Mouse (Mus musculus): ENCODE measurements around the gene Zgpat. TPM values are rescaled to one million over a fixed set of nuclear protein-coding genes. Genes with fewer than 3 reads are reported as not detected.

Zgpat gene
- total RNA-seq, 2 experiments from 2014 or later = 55.9 to 60.5 TPM

- intact Hi-C loops (cut with DNase I) = no loop called here
- no peak for DNase-seq (ENCODE audit: extremely low spot score in 1 of 2, low spot score in 2 of 2)
Measured at GRCm38 (mm10) chr2:181419359-181419758, 54.6 kb downstream of the Zgpat start.

GRCm38 (mm10) chr2:181420426-181420825, 55.7 kb downstream of the Zgpat start:
- peak in 1 of 2 experiments; percentile 75 for DNase-seq (ENCODE audit: extremely low spot score in 1 of 2, low spot score in 2 of 2)
- intact Hi-C loops (cut with DNase I) = loop anchor here (5.0 kb wide), 1 partner anchor 37 kb away; the partner anchor contains the start of gene Zbtb46

DNA sequence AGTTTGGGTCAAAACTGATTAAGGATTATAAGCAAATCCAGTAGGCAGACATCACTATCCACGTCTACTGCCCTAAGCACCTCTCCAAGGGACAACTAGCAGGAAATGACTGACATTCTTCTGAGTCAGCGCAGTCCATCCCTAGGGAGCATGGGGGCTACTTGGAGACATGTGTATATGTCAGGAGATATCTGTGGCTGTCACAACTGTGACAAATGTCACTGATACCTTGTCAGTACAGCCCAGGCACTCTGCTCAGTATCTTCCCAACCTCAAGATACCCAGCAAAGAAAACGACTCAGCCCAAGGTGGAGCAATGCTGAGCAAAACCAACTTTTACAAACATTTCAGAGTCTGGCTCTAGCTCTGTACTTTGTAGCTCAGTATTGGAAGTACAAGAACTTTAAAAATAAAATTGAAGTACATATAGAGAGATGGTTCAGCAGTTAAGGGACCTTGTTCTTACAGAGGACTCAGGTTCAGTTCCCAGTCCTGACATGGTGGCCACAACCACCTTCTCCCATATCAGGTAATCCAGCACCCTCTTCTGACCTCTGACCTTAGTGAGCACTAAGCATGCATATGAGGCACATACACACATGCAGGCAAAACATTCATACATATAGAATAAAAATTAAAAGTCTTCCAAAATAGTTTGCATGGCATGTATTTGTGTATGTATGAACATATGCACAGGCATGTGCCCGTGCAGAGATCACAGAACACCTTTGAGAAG, 56.3 kb downstream of the Zgpat start:
- intact Hi-C loops (cut with DNase I) = loop anchor here (5.0 kb wide), 1 partner anchor 36 kb away; the partner anchor contains the start of gene Zbtb46
- DNase-seq (ENCODE audit: extremely low spot score in 1 of 2, low spot score in 2 of 2) = no peak

- DNase-seq (ENCODE audit: extremely low spot score in 1 of 2, low spot score in 2 of 2) = no peak
- intact Hi-C loops (cut with DNase I) = loop anchor here (5.0 kb wide), 1 partner anchor 33 kb away; the partner anchor contains the start of gene Zbtb46
Measured at GRCm38 (mm10) chr2:181423834-181424233, 59.1 kb downstream of the Zgpat start.

Other genes with a start within 250 kb of the Zgpat start
- gene Kcnq2, start 229.6 kb upstream of the Zgpat start, total RNA-seq (2021) = 100 to 1,000 TPM; 178 to 181 TPM
- gene Eef1a2, start 207.9 kb upstream of the Zgpat start, total RNA-seq (2021) = 100 to 1,000 TPM; 898 to 906 TPM
- 100 to 1,000 TPM; 111 to 117 TPM for gene Ppdpf, start 177.7 kb upstream of the Zgpat start, total RNA-seq (2021)
- not detected for gene Ptk6, start 162.1 kb upstream of the Zgpat start, total RNA-seq (2021)
- under 1 TPM; 0.21 to 0.22 TPM for gene Srms, start 151.7 kb upstream of the Zgpat start, total RNA-seq (2021)
- gene Fndc11, start 144.9 kb upstream of the Zgpat start, total RNA-seq (2021) = not detected
- 1 to 10 TPM; 1.4 to 1.7 TPM for gene Helz2, start 122.9 kb upstream of the Zgpat start, total RNA-seq (2021)
- 10 to 100 TPM; 15.5 to 17.6 TPM for gene Gmeb2, start 76.9 kb upstream of the Zgpat start, total RNA-seq (2021)
- 1,000 to 10,000 TPM; 1,052 to 1,067 TPM for gene Stmn3, start 50.4 kb upstream of the Zgpat start, total RNA-seq (2021)
- 10 to 100 TPM; 41.1 to 46.6 TPM for gene Rtel1, start 45.2 kb upstream of the Zgpat start, total RNA-seq (2021)
- 10 to 100 TPM; 39.8 to 44.2 TPM for gene Arfrp1, start 476 bp downstream of the Zgpat start, total RNA-seq (2021)
- gene Lime1, start 15.2 kb downstream of the Zgpat start, total RNA-seq (2021) = 10 to 100 TPM; 30.1 to 32.9 TPM
- gene Zbtb46, start 94.5 kb downstream of the Zgpat start, total RNA-seq (2021) = 10 to 100 TPM; 17.1 to 19.9 TPM
- gene Abhd16b, start 128.3 kb downstream of the Zgpat start, total RNA-seq (2021) = not detected
- gene Tpd52l2, start 132.2 kb downstream of the Zgpat start, total RNA-seq (2021) = 10 to 100 TPM; 75.5 to 77.2 TPM
- 100 to 1,000 TPM; 320 to 333 TPM for gene Dnajc5, start 155.6 kb downstream of the Zgpat start, total RNA-seq (2021)
- gene Uckl1, start 220.0 kb downstream of the Zgpat start, total RNA-seq (2021) = 10 to 100 TPM; 34.7 to 53.6 TPM
- 10 to 100 TPM; 44.9 to 48.8 TPM for gene Prpf6, start 226.9 kb downstream of the Zgpat start, total RNA-seq (2021)
- 100 to 1,000 TPM; 139 to 152 TPM for gene Zfp512b, start 227.9 kb downstream of the Zgpat start, total RNA-seq (2021)
- 10 to 100 TPM; 27.1 to 28.8 TPM for gene Samd10, start 234.3 kb downstream of the Zgpat start, total RNA-seq (2021)